Mouse (Mus musculus): Measurements from ENCODE around the gene Tnfsf10.

Tnfsf10 gene

DNA sequence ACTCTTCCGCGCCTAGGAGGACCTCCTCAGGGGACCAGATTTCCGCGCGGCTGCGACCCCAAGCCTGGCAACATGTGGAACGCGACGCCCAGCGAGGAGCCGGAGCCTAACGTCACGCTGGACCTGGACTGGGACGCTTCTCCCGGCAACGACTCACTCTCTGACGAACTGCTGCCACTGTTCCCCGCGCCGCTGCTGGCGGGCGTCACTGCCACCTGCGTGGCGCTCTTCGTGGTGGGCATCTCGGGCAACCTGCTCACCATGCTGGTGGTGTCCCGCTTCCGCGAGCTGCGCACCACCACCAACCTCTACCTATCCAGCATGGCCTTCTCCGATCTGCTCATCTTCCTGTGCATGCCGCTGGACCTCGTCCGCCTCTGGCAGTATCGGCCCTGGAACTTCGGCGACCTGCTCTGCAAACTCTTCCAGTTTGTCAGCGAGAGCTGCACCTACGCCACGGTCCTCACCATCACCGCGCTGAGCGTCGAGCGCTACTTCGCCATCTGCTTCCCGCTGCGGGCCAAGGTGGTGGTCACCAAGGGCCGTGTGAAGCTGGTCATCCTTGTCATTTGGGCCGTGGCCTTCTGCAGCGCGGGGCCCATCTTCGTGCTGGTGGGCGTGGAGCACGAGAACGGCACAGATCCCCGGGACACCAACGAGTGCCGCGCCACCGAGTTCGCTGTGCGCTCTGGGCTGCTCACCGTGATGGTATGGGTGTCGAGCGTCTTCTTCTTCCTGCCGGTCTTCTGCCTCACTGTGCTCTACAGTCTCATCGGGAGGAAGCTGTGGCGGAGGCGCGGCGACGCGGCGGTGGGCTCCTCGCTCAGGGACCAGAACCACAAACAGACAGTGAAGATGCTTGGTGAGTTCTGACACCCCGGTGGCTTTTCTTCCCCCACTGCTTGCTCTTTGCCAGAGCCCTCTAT is 55.2 kb downstream of the Tnfsf10 start:
- DNase-seq (ENCODE audit: low read depth): no peak

DNA sequence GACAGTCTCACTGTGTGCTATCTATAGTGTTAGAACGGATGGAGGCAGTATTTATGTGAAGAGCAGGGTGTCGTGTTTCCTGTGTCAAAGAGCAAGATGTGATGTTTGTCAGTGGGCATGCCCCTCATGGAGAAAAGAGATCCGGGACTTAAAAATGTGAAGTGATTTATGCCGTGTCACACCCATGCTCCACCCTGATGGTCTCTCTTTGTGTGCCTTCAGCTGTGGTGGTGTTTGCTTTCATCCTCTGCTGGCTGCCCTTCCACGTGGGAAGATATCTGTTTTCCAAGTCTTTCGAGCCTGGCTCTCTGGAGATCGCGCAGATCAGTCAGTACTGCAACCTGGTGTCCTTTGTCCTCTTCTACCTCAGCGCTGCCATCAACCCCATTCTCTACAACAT is 57.6 kb downstream of the Tnfsf10 start:
- DNase-seq (ENCODE audit: low read depth): no peak

DNA sequence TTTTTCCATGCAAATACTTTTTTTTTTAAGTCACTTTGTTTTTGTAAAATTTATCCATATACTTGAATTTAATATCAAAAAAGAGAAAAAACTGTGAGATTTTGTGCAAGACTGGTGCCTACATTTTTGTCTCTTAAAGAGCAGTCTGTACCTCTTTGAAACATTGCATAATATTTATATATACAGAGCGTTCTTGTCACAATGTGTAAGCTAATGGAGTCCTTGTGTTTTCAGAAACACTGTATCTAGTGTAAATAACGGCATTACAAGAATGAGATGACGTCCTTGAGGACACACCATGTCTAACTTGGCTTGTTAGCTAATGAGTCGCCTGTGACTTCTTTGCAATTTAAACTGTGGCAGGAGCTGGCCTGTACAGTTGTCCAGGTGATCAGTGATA is 61.1 kb downstream of the Tnfsf10 start:
- no peak for DNase-seq (ENCODE audit: low read depth)

DNA sequence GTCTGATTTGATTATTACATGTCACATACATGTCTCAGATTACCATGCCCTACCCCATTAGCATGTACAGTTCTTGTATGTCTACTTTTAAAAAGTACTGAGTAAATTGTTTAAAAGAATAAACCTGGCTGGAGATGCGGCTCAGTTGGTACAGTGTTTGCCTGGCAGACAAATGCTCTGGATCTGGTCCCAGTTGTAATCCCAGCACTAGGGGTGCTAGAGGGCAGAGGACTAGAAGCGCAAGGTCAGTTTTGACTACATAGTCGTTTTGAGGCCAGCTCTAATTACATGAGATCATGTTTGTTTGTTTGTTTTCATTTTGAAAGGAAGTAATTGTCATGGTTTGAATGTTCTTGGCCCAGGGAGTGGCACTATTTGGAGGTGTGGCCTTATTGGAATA is 68.0 kb downstream of the Tnfsf10 start:
- DNase-seq (ENCODE audit: low read depth): no peak

DNA sequence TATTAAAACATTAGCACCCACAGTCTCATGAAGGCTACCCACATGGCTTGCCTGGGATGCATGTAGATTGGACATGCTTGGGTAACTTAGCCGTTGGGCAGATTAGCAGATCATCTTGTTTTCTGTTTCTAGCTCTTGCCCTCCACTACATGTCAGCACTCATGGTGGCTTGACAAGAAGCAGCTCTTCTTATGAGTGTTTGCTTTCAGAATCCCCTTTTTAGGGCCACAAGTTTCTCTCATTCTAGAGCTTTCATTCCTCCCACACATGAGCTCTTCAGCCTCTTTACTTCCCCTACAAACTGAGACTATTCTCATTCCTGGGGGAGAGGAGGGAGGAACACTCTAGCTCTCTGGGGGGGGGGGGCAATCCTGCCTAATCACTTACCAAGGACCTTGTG is 73.1 kb downstream of the Tnfsf10 start:
- no peak for DNase-seq (ENCODE audit: low read depth)
